Mouse (Mus musculus): Measurements from ENCODE around the gene Slc2a1.

Gene Slc2a1

GRCm38 (mm10) chr4:119131189-119131910 is 22.8 kb downstream of the Slc2a1 start:
- no peak for DNase-seq

DNA sequence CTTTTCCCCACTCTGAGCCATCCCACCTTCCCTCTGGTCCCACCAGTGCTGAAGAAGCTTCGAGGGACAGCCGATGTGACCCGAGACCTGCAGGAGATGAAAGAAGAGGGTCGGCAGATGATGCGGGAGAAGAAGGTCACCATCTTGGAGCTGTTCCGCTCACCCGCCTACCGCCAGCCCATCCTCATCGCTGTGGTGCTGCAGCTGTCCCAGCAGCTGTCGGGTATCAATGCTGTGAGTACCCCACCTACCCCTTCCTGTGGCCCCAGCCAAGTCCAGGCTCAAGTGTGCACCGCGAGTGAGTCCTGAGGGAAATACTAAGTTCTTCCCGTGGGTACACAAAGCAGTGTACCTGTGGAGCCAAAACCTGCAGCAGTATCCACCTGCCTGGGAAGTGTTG is 24.8 kb downstream of the Slc2a1 start:
- DNase-seq = no peak

- no peak for DNase-seq
Measured at GRCm38 (mm10) chr4:119133860-119134259, 25.3 kb downstream of the Slc2a1 start.

DNA sequence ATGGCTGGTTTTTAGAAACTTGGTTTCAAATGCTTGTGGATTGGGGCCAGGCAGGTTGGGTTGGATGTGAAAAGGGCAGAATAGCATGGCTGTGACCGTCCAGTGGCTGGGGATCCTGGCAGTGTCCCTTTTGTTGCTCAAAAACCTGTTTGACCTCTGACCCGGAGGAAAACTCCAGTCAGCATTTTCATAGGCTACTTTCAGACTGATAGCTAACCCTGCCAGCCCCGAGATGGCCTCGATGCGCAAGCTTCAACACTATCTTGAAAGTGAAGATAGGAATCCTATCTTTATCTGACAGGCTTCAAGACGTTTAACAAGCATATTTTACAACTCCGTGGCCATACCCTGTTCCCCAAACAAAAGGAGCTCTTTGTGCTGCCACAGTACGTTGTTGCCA is 28.8 kb downstream of the Slc2a1 start:
- DNase-seq = no peak

DNA sequence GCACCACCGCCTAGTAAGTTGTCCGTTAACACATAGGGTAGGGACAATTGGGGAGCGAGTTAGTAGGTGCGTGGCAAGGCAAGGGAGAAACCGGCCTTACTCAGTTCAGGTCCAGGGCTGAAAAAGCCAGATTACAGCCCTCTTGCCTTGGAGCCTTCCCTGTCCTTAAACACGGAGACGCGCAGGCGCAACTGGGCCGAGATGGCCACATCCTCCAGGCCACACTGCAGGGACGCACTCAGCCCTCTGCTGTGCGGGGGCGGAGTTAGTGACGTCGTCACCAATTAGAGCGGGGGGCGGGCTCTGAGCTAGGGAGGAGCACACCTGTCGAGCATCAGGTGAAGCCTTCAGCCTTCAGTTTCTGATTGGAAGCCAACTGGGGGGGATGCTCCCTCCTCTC is 29.7 kb downstream of the Slc2a1 start:
- no peak for DNase-seq

- DNase-seq = no peak
Measured at GRCm38 (mm10) chr4:119138776-119139175, 30.3 kb downstream of the Slc2a1 start.

- DNase-seq = peak; percentile 90
Measured at GRCm38 (mm10) chr4:119140126-119140525, 31.6 kb downstream of the Slc2a1 start.

- peak; percentile 88 for DNase-seq
Measured at GRCm38 (mm10) chr4:119141191-119141590, 32.7 kb downstream of the Slc2a1 start.

- DNase-seq = peak; percentile 88
Measured at GRCm38 (mm10) chr4:119142230-119142871, 33.8 kb downstream of the Slc2a1 start.

- no peak for DNase-seq
Measured at GRCm38 (mm10) chr4:119146816-119147215, 38.3 kb downstream of the Slc2a1 start.

GRCm38 (mm10) chr4:119147347-119147746 is 38.8 kb downstream of the Slc2a1 start:
- no peak for DNase-seq

DNA sequence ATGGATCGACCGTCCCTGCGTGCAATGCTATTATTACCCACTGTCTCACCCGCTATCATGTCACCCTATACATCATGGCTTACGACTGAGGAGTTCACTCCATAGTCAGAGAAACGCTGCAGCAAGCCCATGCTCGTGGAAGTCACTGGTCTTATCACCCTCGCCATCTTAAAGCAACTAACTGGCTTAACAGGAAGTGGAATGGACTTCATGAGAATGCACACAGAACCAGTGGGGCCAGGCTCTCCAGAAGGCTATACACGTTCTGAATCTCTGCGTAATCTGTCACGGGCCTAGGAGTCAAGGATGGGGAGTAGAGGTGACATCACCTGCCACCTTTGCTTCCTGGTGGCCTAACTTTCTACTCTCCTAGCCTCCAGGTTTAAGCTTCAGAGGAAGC is 40.2 kb downstream of the Slc2a1 start:
- DNase-seq = no peak

DNA sequence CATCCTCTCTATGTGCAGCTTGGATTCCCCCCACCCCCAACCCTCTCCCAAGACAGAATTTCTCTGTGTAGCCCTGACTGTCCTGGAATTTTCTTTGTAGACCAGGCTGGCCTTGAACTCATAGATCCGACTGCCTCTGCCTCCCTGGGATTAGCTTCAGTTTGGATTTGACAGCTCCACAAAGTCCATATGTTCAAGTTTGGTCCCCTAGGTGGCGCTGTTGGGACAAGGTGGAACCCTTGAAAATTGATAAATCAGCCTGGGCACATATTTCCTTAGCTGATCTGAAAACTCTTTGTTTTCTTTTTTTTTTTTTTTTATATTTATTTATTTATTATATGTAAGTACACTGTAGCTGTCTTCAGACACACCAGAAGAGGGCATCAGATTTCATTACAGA is 48.7 kb downstream of the Slc2a1 start:
- no peak for DNase-seq

GRCm38 (mm10) chr4:119157891-119158290 is 49.4 kb downstream of the Slc2a1 start:
- no peak for DNase-seq

DNA sequence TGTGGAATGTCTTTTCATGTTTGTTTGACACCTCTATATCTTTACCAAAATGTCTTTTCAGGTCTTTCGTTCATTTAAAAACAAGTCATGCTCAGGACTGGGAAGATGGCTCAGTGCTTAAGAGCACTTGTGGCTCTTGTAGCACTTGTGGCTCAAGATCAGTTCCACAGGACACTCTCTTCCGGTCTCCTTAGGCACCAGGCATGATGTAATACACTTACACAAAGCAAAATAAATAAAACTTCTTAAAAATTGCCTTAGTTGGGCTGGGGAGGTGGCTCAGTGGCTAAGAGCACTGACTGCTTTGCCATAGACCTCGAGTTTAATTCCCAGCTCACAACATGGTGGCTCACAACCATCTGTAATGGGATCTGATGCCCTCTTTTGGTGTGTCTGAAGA is 52.8 kb downstream of the Slc2a1 start:
- DNase-seq = peak; percentile 56

GRCm38 (mm10) chr4:119162990-119163389 is 54.5 kb downstream of the Slc2a1 start:
- DNase-seq = no peak

DNA sequence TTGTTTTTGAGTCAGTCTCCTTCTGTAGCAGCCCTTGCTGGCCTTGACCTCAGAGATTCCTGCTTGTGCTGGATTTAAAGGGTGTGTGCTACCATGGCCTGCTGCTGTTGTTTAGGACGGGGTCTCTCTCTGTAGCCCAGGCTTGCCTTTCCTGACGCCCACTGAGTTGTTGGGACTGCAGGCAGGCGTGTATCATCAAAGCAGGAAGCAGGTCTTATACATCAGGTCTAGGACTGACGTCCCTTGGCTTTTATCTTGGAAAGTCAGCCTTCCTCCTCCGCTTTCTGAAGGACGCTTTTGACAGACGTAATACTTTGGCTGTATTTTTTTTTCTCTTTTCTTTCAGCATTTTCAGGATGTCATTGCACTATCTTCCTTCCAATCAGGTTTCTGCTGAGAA is 57.4 kb downstream of the Slc2a1 start:
- DNase-seq = no peak

GRCm38 (mm10) chr4:119167068-119167467 is 58.6 kb downstream of the Slc2a1 start:
- no peak for DNase-seq

- DNase-seq = peak; percentile 95
Measured at GRCm38 (mm10) chr4:119167663-119168062, 59.2 kb downstream of the Slc2a1 start.

GRCm38 (mm10) chr4:119172919-119173650 is 64.6 kb downstream of the Slc2a1 start:
- no peak for DNase-seq

DNA sequence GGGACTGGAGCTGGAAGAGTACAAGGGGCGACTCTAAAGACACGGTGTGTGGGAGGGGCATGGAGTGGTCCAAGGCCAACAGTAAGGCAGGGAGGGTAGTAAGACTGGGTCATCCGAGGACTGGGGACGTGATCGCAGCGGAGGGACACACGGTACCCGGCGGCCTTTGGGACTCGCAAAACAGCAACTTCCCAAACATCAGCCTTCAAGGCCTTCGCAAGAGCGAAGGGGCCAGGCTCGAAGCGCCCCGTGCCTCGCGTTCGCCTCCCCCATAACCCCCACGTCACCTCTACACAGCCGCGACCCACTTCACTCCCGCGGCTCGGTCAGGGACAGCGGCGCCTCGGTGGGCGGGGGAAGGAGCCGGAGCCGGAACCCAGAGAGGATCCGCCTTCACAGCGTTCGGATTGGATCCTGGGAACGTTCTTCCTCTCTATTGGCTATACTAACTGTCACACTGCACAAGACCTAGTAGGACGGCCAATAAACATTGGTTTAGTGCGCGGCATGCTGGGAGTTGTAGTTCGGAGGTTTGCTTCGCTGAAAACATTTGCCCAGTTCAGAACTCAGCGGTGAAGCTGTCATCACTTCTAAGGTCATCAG is 65.4 kb downstream of the Slc2a1 start, which contains the start of gene Zfp691:
Zfp691 (minus strand) TSS at position 345 of the 603 bp plus-strand sequence.
- DNase-seq = peak; percentile 100

DNA sequence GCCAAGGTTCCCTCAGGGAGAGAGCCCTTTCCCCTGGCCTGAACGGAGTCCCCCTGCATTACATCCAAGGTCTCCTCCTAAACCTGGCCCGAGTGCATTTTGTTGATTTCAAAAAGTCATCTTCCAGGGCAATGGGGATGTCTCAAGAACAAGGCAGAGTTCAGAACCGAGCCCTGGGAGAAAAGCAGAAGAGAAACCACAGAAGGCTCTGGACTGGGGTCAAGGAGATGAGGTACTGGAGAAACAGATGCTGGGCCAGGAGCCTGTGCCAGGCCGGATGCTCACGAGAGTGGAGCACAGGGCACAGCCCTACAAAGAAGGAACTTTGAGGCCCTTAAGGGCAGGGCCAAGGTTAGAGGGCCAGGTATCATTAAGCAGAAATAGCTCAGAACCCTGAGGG is 69.2 kb downstream of the Slc2a1 start:
- DNase-seq = peak; percentile 96

DNA sequence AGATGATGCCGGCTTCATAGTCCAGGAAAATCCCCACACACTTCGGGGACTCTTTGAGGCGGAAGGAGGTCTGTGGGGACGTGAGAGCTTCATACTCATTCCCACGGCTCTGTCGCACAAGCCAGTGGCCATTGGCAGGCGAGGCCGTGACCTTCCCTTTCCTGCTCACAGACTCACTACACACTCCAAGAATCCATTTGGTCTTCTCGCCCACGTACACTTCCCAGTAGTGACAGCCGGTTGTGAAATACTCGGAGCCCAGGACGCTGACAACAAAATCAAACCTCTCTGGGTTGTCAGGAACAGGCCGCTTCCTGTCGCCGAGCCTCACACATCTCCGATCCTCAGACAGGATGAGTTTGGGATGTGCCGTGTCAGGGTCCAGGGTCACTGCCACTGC is 69.8 kb downstream of the Slc2a1 start:
- peak; percentile 97 for DNase-seq
